Mouse (Mus musculus): ENCODE results near the gene Tomt. TPM values are rescaled to one million over a fixed set of nuclear protein-coding genes. Genes with fewer than 3 reads are reported as not detected.
"Not testable (repeated sequence)": the region's sequence is repeated elsewhere in the genome, so short reads cannot be mapped to it uniquely, and the experiment has no call there.

Gene Tomt
- polyA plus RNA-seq (2016; fragmentation: Nextera tagmentation; extraction: Ambion mirVana): 0.37 and 0.87 TPM in 2 replicates

- H3K27ac ChIP-seq (replicated peaks): peak within 1 kb of the TSS; percentile 95
- H3K27me3 ChIP-seq (ENCODE audit: low read depth, poor library complexity, severe bottlenecking): no peaks in the 10 kb centered on the region
- H3K4me1 ChIP-seq: peaks cover 26% of the 10 kb centered on the region
- WGBS: 22% methylated on average over 11 of the region's 11 CpGs
- peaks cover 39% of the 10 kb centered on the region for H3K36me3 ChIP-seq
- H3K4me3 ChIP-seq: peak within 1 kb of the TSS; percentile 69
- DNase-seq (ENCODE audit: low spot score): no peak
- H3K9me3 ChIP-seq (replicated peaks): peaks cover 7% of the 10 kb centered on the region; the same call in 1 of the 2 replicates
Measured at GRCm38 (mm10) chr7:101906287-101906681, at the start of gene Tomt. Tomt (minus strand) TSS chr7:101906359.

- no peaks in the 10 kb centered on the region for H3K9me3 ChIP-seq (replicated peaks)
- H3K4me1 ChIP-seq: 0 out of 2 replicates have a peak, but pooled peaks cover 3% of the 10 kb centered on the region
- DNase-seq (ENCODE audit: low spot score): no peak
- no peak overlapping the region for H3K27ac ChIP-seq (replicated peaks)
- WGBS: 59% methylated on average over 4 of the region's 4 CpGs
- H3K4me3 ChIP-seq: no peak overlapping the region
- 0 out of 2 replicates have a peak, but pooled peaks cover 3% of the 10 kb centered on the region for H3K36me3 ChIP-seq
- H3K27me3 ChIP-seq (ENCODE audit: low read depth, poor library complexity, severe bottlenecking): no peaks in the 10 kb centered on the region
Measured at GRCm38 (mm10) chr7:101955862-101956261, 49.7 kb upstream of the Tomt start.

DNA sequence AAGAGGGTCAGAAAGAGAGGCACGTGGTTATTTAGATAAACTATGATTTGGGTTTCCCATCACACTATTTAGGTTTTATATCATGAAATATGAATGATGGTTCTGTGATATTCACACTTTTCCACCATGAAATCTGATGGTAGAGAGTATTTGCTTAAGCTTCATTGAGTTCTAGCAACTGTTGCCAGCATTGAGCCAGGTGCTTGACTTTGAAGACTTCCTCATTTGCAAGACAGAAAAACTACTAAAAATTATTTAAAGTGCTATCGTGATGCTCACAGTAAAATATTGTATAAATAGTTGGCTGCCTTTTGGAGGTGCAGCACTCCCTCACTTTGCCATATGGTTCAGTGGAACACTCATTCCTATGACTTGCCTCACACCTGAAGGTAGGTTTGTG is 49.1 kb upstream of the Tomt start:
- WGBS: 96% methylated on average over 2 of the region's 2 CpGs
- 0 out of 2 replicates have a peak, but pooled peaks cover 3% of the 10 kb centered on the region for H3K36me3 ChIP-seq
- no peak for DNase-seq (ENCODE audit: low spot score)
- H3K27ac ChIP-seq (replicated peaks): no peak overlapping the region
- H3K9me3 ChIP-seq (replicated peaks): no peaks in the 10 kb centered on the region
- H3K4me3 ChIP-seq: no peak overlapping the region
- no peaks in the 10 kb centered on the region for H3K27me3 ChIP-seq (ENCODE audit: low read depth, poor library complexity, severe bottlenecking)
- 0 out of 2 replicates have a peak, but pooled peaks cover 3% of the 10 kb centered on the region for H3K4me1 ChIP-seq

GRCm38 (mm10) chr7:101954163-101954562 is 48.0 kb upstream of the Tomt start:
- H3K4me3 ChIP-seq: no peak overlapping the region
- WGBS: 97% methylated on average over 2 of the region's 2 CpGs
- H3K36me3 ChIP-seq: 0 out of 2 replicates have a peak, but pooled peaks cover 3% of the 10 kb centered on the region
- DNase-seq (ENCODE audit: low spot score): no peak
- H3K27me3 ChIP-seq (ENCODE audit: low read depth, poor library complexity, severe bottlenecking): no peaks in the 10 kb centered on the region
- no peaks in the 10 kb centered on the region for H3K9me3 ChIP-seq (replicated peaks)
- no peak overlapping the region for H3K27ac ChIP-seq (replicated peaks)
- 0 out of 2 replicates have a peak, but pooled peaks cover 3% of the 10 kb centered on the region for H3K4me1 ChIP-seq

- DNase-seq (ENCODE audit: low spot score): no peak
- no peak overlapping the region for H3K4me3 ChIP-seq
- H3K27ac ChIP-seq (replicated peaks): no peak overlapping the region
- WGBS: 70% methylated on average over 2 of the region's 2 CpGs
- 0 out of 2 replicates have a peak, but pooled peaks cover 3% of the 10 kb centered on the region for H3K4me1 ChIP-seq
- peaks cover 6% of the 10 kb centered on the region; the same call in 1 of the 2 replicates for H3K36me3 ChIP-seq
- no peaks in the 10 kb centered on the region for H3K27me3 ChIP-seq (ENCODE audit: low read depth, poor library complexity, severe bottlenecking)
- no peaks in the 10 kb centered on the region for H3K9me3 ChIP-seq (replicated peaks)
Measured at GRCm38 (mm10) chr7:101952098-101952497, 45.9 kb upstream of the Tomt start.

GRCm38 (mm10) chr7:101951648-101952047 is 45.5 kb upstream of the Tomt start:
- 89% methylated on average over 1 of the region's 1 CpGs for WGBS
- no peak overlapping the region for H3K4me3 ChIP-seq

DNA sequence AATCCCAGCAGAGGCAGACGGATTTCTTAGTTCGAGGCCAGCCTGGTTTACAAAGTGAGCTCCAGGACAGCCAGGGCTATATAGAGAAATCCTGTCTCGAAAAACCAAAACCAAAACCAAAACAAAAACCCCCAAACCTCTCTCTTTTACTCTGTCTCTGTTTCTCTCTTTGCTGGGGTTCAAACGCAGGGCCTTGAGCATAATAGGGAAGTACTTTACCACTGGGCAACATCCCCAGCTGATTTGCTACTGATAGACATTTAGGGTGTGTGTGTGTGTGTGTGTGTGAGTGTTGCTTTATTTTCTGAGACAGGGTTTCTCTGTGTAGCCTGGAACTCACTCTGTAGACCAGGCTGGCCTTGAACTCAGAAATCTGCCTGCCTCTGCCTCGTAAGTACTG is 42.8 kb upstream of the Tomt start:
- not testable (repeated sequence) for H3K4me3 ChIP-seq; H3K27me3 ChIP-seq (ENCODE audit: low read depth, poor library complexity, severe bottlenecking); H3K4me1 ChIP-seq; H3K9me3 ChIP-seq (replicated peaks); DNase-seq (ENCODE audit: low spot score); H3K27ac ChIP-seq (replicated peaks)
- WGBS: 90% methylated on average over 5 of the region's 5 CpGs
- H3K36me3 ChIP-seq: peaks cover 15% of the 10 kb centered on the region

More at GRCm38 (mm10) chr7:101951648-101952047, 45.5 kb upstream of the Tomt start:
- Histone ChIP-seq H3K4me1 (0 out of 2 replicates have a peak, but pooled peaks cover 3% of the 10 kb centered on the region), H3K9me3 (replicated peaks) (no peaks in the 10 kb centered on the region), H3K27ac (replicated peaks) (no peak overlapping the region), H3K36me3 (peaks cover 6% of the 10 kb centered on the region; the same call in 1 of the 2 replicates), H3K27me3 (ENCODE audit: low read depth, poor library complexity, severe bottlenecking) (no peaks in the 10 kb centered on the region)
- DNase-seq (ENCODE audit: low spot score): no peak

GRCm38 (mm10) chr7:101939758-101940157 is 33.6 kb upstream of the Tomt start:
- no peaks in the 10 kb centered on the region for H3K9me3 ChIP-seq (replicated peaks)
- H3K4me3 ChIP-seq: no peak overlapping the region
- DNase-seq (ENCODE audit: low spot score): no peak
- no peak overlapping the region for H3K27ac ChIP-seq (replicated peaks)
- peaks cover 24% of the 10 kb centered on the region for H3K36me3 ChIP-seq
- H3K27me3 ChIP-seq (ENCODE audit: low read depth, poor library complexity, severe bottlenecking): no peaks in the 10 kb centered on the region
- 96% methylated on average over 4 of the region's 4 CpGs for WGBS
- peaks cover 15% of the 10 kb centered on the region for H3K4me1 ChIP-seq

GRCm38 (mm10) chr7:101938348-101938747 is 32.2 kb upstream of the Tomt start:
- no peaks in the 10 kb centered on the region for H3K27me3 ChIP-seq (ENCODE audit: low read depth, poor library complexity, severe bottlenecking)
- no peak overlapping the region for H3K27ac ChIP-seq (replicated peaks)
- 91% methylated on average over 2 of the region's 2 CpGs for WGBS
- no peak overlapping the region for H3K4me3 ChIP-seq
- peaks cover 22% of the 10 kb centered on the region for H3K4me1 ChIP-seq
- H3K9me3 ChIP-seq (replicated peaks): no peaks in the 10 kb centered on the region
- DNase-seq (ENCODE audit: low spot score): no peak
- H3K36me3 ChIP-seq: peaks cover 24% of the 10 kb centered on the region

- H3K4me1 ChIP-seq: peaks cover 29% of the 10 kb centered on the region
- H3K36me3 ChIP-seq: peaks cover 24% of the 10 kb centered on the region
- H3K9me3 ChIP-seq (replicated peaks): no peaks in the 10 kb centered on the region
- no peak overlapping the region for H3K27ac ChIP-seq (replicated peaks)
- H3K27me3 ChIP-seq (ENCODE audit: low read depth, poor library complexity, severe bottlenecking): no peaks in the 10 kb centered on the region
- 96% methylated on average over 4 of the region's 4 CpGs for WGBS
- no peak for DNase-seq (ENCODE audit: low spot score)
- no peak overlapping the region for H3K4me3 ChIP-seq
Measured at GRCm38 (mm10) chr7:101937569-101937968, 31.4 kb upstream of the Tomt start.

DNA sequence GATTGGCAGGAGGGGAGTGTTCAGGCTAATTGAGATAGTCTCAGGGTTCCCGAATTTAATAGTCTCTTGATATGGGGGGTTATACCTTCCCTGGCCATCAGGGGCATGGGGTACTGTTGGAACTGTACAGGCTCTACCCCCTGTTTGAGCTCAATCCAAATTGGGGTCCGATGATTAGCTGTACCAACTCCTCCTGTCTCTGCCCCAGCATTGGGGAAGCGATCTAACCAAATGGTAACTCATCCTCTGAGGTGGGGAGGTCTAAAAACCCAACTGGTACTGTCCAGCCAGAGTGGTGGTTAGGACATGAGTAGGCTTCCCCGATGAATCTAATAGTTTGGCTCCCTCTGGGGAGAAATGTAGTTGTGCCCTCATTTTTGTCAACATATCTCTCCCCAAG is 30.8 kb upstream of the Tomt start:
- H3K36me3 ChIP-seq: peaks cover 24% of the 10 kb centered on the region
- no peak overlapping the region for H3K4me3 ChIP-seq
- H3K9me3 ChIP-seq (replicated peaks): no peaks in the 10 kb centered on the region
- WGBS: 93% methylated on average over 4 of the region's 4 CpGs
- no peaks in the 10 kb centered on the region for H3K27me3 ChIP-seq (ENCODE audit: low read depth, poor library complexity, severe bottlenecking)
- H3K27ac ChIP-seq (replicated peaks): no peak overlapping the region
- DNase-seq (ENCODE audit: low spot score): no peak
- H3K4me1 ChIP-seq: peaks cover 31% of the 10 kb centered on the region

DNA sequence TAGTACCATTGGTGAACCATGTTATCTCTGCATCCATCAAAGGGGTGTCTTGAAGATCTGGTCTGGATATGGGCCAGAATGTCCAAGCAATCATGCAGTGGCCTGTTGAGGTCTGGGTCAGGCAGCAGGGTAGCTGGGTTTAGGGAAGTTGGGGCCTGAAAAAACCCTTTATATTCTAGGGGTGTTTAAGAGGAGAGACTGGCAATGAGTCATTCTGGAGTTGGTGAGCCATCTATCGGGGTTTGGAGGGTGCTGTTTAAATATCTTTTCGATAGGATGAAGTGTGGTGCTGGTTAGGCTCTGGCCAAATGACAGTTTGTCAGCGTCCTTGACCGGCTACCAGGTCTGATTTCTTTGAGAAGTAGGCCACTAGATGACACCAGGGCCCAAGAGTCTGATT is 29.8 kb upstream of the Tomt start:
- Histone ChIP-seq H3K36me3 (peaks cover 24% of the 10 kb centered on the region), H3K4me1 (peaks cover 31% of the 10 kb centered on the region), H3K9me3 (replicated peaks) (no peaks in the 10 kb centered on the region), H3K27ac (replicated peaks) (no peak overlapping the region), H3K4me3 (no peak overlapping the region), H3K27me3 (ENCODE audit: low read depth, poor library complexity, severe bottlenecking) (no peaks in the 10 kb centered on the region)
- 93% methylated on average over 4 of the region's 4 CpGs for WGBS
- no peak for DNase-seq (ENCODE audit: low spot score)

- DNase-seq (ENCODE audit: low spot score): peak; percentile 96
- H3K4me3 ChIP-seq: peak within 1 kb of the TSS; percentile 92
- H3K27me3 ChIP-seq (ENCODE audit: low read depth, poor library complexity, severe bottlenecking): no peaks in the 10 kb centered on the region
- peaks cover 31% of the 10 kb centered on the region for H3K4me1 ChIP-seq
- peak within 1 kb of the TSS; percentile 94 for H3K27ac ChIP-seq (replicated peaks)
- H3K36me3 ChIP-seq: peaks cover 15% of the 10 kb centered on the region
- WGBS: under 1% methylated on average over 40 of the region's 40 CpGs
- H3K9me3 ChIP-seq (replicated peaks): no peaks in the 10 kb centered on the region
Measured at GRCm38 (mm10) chr7:101933751-101934240, 27.6 kb upstream of the Tomt start, which contains the start of the genes Lrrc51 and Numa1. Lrrc51 (minus strand) TSS chr7:101933895. Numa1 (plus strand) TSS chr7:101934111.
